Comparison of ENCODE assay signal across 18 mouse cellular contexts in the genomic region with DNA sequence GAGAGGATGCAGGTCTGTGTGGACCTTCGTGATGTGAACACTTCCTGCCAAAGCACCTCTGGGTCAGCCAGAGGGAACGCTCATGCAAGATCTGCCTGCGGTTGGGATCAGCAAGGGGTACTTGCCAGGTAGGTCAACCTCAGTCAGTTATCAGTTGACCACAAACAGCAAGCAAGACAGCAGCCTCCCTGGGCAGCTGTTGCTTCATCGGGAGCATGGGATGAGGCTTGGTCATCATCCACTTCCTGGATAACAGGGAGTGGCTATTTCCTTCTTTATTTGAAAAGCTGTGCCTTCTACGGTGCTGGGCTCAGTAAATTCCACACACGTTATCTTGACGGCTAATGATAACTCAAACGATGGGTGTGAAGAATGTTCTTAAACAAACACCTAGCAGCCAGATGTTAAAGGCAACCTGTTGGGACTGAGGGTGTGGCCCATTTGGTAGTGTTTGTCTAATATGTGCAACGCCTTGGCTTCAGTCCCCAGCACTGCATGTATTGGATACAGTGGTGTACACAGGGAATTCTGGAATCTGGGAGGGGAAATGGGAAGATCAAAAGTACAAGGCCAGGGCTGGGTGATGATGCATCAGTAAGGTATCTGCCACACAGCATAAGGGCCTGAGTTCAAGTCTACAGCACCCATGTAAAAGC. TPM values are rescaled to one million over a fixed set of nuclear protein-coding genes. Genes with fewer than 3 reads are reported as not detected.
A peak's percentile ranks its signal among the peaks of the same experiment; 100 is the strongest.
DNase-seq lines count a peak whose midpoint lies in the region; ATAC-seq and TF ChIP-seq lines count a peak whose summit lies in the region.
"Had no signal": no experiment of that assay in that cellular context is flagged by ENCODE, and none has a peak within 500 bp of the region (broad histone marks: within the 10 kb centered on the region; RNA-seq: fewer than 3 reads in every experiment).

No protein-coding gene starts in this region.

- ATAC-seq in lung, postnatal 0 days = peak; percentile 49; the same call in 1 of the 2 replicates
- peak; percentile 76 for ATAC-seq in intestine, postnatal 0 days
- ATAC-seq: midbrain, embryonic 15.5 days had no signal

- TF ChIP-seq EP300 in lung, postnatal 0 days (IDR thresholded peaks at IDR 0.05) = peak; percentile 36; the same call in 1 of the 2 replicates

- no peaks in the 10 kb centered on the region for H3K36me3 ChIP-seq in lung, postnatal 0 days (ENCODE audit: insufficient read depth, low read length)
- H3K36me3 ChIP-seq in intestine, postnatal 0 days (ENCODE audit: control insufficient read depth, insufficient read depth) = no peaks in the 10 kb centered on the region
- H3K36me3 ChIP-seq: heart, embryonic 12.5 days; hindbrain, embryonic 10.5 days; limb, embryonic 13.5 days; midbrain, embryonic 15.5 days had no signal

- no peak overlapping the region for H3K9ac ChIP-seq in lung, postnatal 0 days (replicated peaks; ENCODE audit: low read depth)
- no peak overlapping the region for H3K9ac ChIP-seq in intestine, postnatal 0 days (ENCODE audit: low read depth, low read length)
- H3K9ac ChIP-seq: heart, embryonic 12.5 days; limb, embryonic 13.5 days; midbrain, embryonic 15.5 days had no signal

- WGBS in lung, postnatal 0 days = 19% methylated on average over 9 of the region's 9 CpGs
- 20% methylated on average over 9 of the region's 9 CpGs for WGBS in intestine, postnatal 0 days

- H3K9me3 ChIP-seq in lung, postnatal 0 days (ENCODE audit: low read length) = no peaks in the 10 kb centered on the region
- H3K9me3 ChIP-seq in intestine, postnatal 0 days (ENCODE audit: control insufficient read depth) = no peaks in the 10 kb centered on the region
- H3K9me3 ChIP-seq: heart, embryonic 12.5 days; hindbrain, embryonic 10.5 days; limb, embryonic 13.5 days; midbrain, embryonic 15.5 days had no signal

- H3K4me2 ChIP-seq in lung, postnatal 0 days (replicated peaks; ENCODE audit: low read depth, low read length) = no peak overlapping the region
- H3K4me2 ChIP-seq in intestine, postnatal 0 days (replicated peaks; ENCODE audit: low read depth) = no peak overlapping the region
- H3K4me2 ChIP-seq: heart, embryonic 12.5 days; limb, embryonic 13.5 days; midbrain, embryonic 15.5 days had no signal

- intact Hi-C loops in heart, postnatal 14 days (cut with DNase I) = loop anchor here (10.0 kb wide), 1 partner anchor 499 kb away; no protein-coding TSS in a partner anchor

- DNase-seq in heart, adult 11 months = peak; percentile 85
- no peak for DNase-seq in heart, postnatal 14 days
- peak; percentile 28 for DNase-seq in lung, postnatal 0 days (ENCODE audit: low spot score)
- no peak for DNase-seq in lung, postnatal 14 days
- DNase-seq in ovary, adult 18-20 months (ENCODE audit: low spot score) = no peak
- DNase-seq in cerebellum, adult 8-10 months = no peak
- DNase-seq in spleen, adult 12 weeks (ENCODE audit: low spot score) = no peak
- DNase-seq: cerebellum, adult 11 months; gastrocnemius, postnatal 36 days; kidney, adult 2 months; kidney, postnatal 4 days; right cerebral cortex, postnatal 14 days; thymus, adult 2 months had no signal

- H3K27ac ChIP-seq in lung, postnatal 0 days (ENCODE audit: low read length) = no peak overlapping the region
- H3K27ac ChIP-seq in intestine, postnatal 0 days (ENCODE audit: low read depth, low read length) = no peak overlapping the region
- H3K27ac ChIP-seq: hindbrain, embryonic 10.5 days; limb, embryonic 13.5 days; midbrain, embryonic 15.5 days had no signal

- H3K4me1 ChIP-seq in lung, postnatal 0 days (ENCODE audit: insufficient read depth, low read depth, low read length) = no peaks in the 10 kb centered on the region
- H3K4me1 ChIP-seq in intestine, postnatal 0 days (replicated peaks; ENCODE audit: control insufficient read depth, insufficient read depth, low read length) = no peaks in the 10 kb centered on the region
- H3K4me1 ChIP-seq: hindbrain, embryonic 10.5 days; limb, embryonic 13.5 days; midbrain, embryonic 15.5 days had no signal

- no peaks in the 10 kb centered on the region for H3K27me3 ChIP-seq in lung, postnatal 0 days (replicated peaks; ENCODE audit: insufficient read depth, low read length)
- H3K27me3 ChIP-seq in intestine, postnatal 0 days (replicated peaks; ENCODE audit: control insufficient read depth, insufficient read depth, low read length) = no peaks in the 10 kb centered on the region
- H3K27me3 ChIP-seq: heart, embryonic 12.5 days; limb, embryonic 13.5 days; midbrain, embryonic 15.5 days had no signal

- no peak for TF ChIP-seq CTCF in lung, postnatal 0 days (IDR thresholded peaks at IDR 0.05)
- no peak for TF ChIP-seq CTCF in intestine, postnatal 0 days (IDR thresholded peaks at IDR 0.05; ENCODE audit: low read depth)

- H3K4me3 ChIP-seq in lung, postnatal 0 days (ENCODE audit: low read depth, low read length) = no peak overlapping the region
- H3K4me3 ChIP-seq in intestine, postnatal 0 days (ENCODE audit: low read depth, low read length) = no peak overlapping the region
- H3K4me3 ChIP-seq: heart, embryonic 12.5 days; hindbrain, embryonic 10.5 days; limb, embryonic 13.5 days; midbrain, embryonic 15.5 days had no signal

RNA-seq across cellular contexts. Expression of gene Ypel5, which starts 40.7 kb away (rescaled TPM):
- total RNA-seq in heart, postnatal 14 days (2021) = 10 to 100 TPM; 40.1 to 45.6 TPM
- polyA plus RNA-seq in lung, postnatal 0 days (2015; fragmentation: Nextera tagmentation; extraction: Ambion mirVana) = 100.0 and 109 TPM in 2 replicates
- 95.3 and 96.8 TPM in 2 replicates for polyA plus RNA-seq in intestine, postnatal 0 days (2015; fragmentation: Nextera tagmentation; extraction: Ambion mirVana)

Comparison
In these comparisons a context has a peak if more than half of its experiments do, and no peak if none do; other contexts are left out.
1. DNase-seq: peak in heart, adult 11 months (single experiment) and lung, postnatal 0 days (single experiment); none in heart, postnatal 14 days (0 of 2), lung, postnatal 14 days (single experiment), ovary, adult 18-20 months (single experiment), cerebellum, adult 8-10 months (single experiment) and spleen, adult 12 weeks (single experiment).